Mouse (Mus musculus) hindbrain, embryonic 13.5 days (tissue): ENCODE measurements around the gene Zbtb20. TPM values are rescaled to one million over a fixed set of nuclear protein-coding genes. Genes with fewer than 3 reads are reported as not detected.
A peak's percentile ranks its signal among the peaks of the same experiment; 100 is the strongest.

ENCODE experiments used
- ATAC-seq: fragments of 200-750 bp; cut with Nextera tagmentation; 2 replicates; pipeline ENCODE4 v1.8.0; 2017; ENCODE audit warnings: moderate TSS enrichment; ENCODE audit not compliant: low FRiP score
- H3K27ac ChIP-seq: fragments of 300-500 bp; sonication (generic); 2 replicates; pipeline ENCODE4 v1.5.1; 2015; ENCODE audit warnings: inconsistent platforms, mild to moderate bottlenecking, moderate library complexity
- H3K27me3 ChIP-seq: fragments of 300-500 bp; sonication (generic); 2 replicates; pipeline ENCODE4 v1.6.1; 2015; ENCODE audit warnings: mild to moderate bottlenecking, inconsistent platforms
- H3K36me3 ChIP-seq: fragments of 300-500 bp; sonication (generic); 2 replicates; pipeline ENCODE4 v1.6.1; 2015; ENCODE audit warnings: mild to moderate bottlenecking, inconsistent platforms
- H3K4me1 ChIP-seq: fragments of 300-500 bp; sonication (generic); replicated peaks from 2 replicates; pipeline ENCODE4 v1.6.1; 2015; ENCODE audit warnings: inconsistent platforms
- H3K4me2 ChIP-seq: fragments of 300-500 bp; sonication (generic); 2 replicates; pipeline ENCODE4 v1.6.1; 2015; ENCODE audit warnings: inconsistent platforms, mild to moderate bottlenecking, moderate library complexity
- H3K4me3 ChIP-seq: fragments of 300-500 bp; sonication (generic); 2 replicates; pipeline ENCODE4 v1.5.1; 2015; ENCODE audit warnings: mild to moderate bottlenecking, inconsistent platforms
- H3K9ac ChIP-seq: fragments of 300-500 bp; sonication (generic); 2 replicates; pipeline ENCODE4 v1.6.1; 2015; ENCODE audit warnings: mild to moderate bottlenecking, inconsistent platforms
- H3K9me3 ChIP-seq: fragments of 300-500 bp; sonication (generic); 2 replicates; pipeline ENCODE4 v1.6.1; 2016; ENCODE audit warnings: inconsistent platforms
- WGBS: fragments of 180-500 bp; shearing (Covaris S2); methylation state at CpG from one replicate; pipeline ENCODE4 v1.1.7; 2015; 5-methylcytosine and 5-hydroxymethylcytosine counted together
- polyA plus RNA-seq: library from polyadenylated mRNA; unstranded; fragments of >200 nt; fragmentation: Nextera tagmentation; extraction: Ambion mirVana; gene quantifications from 2 replicates; pipeline ENCODE4 v1.2.1, GENCODE M21; 2015

Gene Zbtb20
- polyA plus RNA-seq, 1 experiment from 2014 or later, result 65.7 TPM

DNA sequence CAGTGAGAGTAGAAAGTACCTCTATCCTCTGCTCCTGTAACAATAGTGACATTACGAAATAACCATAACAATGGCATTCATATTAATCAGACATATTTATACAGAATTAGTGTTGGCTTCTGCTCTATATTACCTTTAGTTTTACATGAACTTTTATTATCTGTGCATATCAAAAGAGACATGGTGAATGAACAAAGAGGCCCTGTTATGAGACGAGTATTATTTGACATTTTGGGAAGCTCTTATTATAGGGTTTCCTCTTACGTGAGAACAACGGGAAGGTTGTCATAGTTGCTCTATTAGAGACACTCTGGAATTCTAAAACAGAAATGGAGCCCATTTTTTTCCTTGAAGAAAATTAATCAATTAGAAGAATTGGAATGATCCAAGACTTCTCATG lies 161.6 kb downstream of the Zbtb20 start:
- Histone ChIP-seq H3K9me3 (no peaks in the 10 kb centered on the region), H3K4me2 (no peak overlapping the region), H3K9ac (no peak overlapping the region), H3K4me1 (no peaks in the 10 kb centered on the region), H3K36me3 (no peaks in the 10 kb centered on the region), H3K27me3 (no peaks in the 10 kb centered on the region), H3K27ac (no peak overlapping the region), H3K4me3 (no peak overlapping the region)
- 78% methylated on average over 4 of the region's 4 CpGs for WGBS
- no peak for ATAC-seq

DNA sequence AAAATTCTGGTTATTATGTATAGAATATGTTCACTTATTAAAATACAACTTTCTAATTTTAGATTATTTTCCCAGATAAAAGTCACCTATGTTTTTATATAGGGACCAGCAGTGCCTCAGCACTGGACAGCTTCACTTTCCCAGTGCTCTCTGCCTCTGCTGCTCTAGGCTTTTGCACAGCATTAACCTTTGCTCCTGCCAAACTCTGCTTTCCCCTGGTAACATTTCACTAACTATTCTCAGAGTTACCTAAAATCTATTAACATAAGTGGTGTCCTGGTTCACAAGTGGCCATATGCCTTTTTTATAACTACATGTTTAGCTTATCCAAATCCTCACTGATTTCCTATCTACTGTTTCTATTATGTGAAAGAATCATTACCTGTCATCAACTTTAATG lies 169.9 kb downstream of the Zbtb20 start:
- no peak overlapping the region for H3K27ac ChIP-seq
- no peaks in the 10 kb centered on the region for H3K9me3 ChIP-seq
- no peaks in the 10 kb centered on the region for H3K27me3 ChIP-seq
- H3K4me1 ChIP-seq, result no peaks in the 10 kb centered on the region
- no peak overlapping the region for H3K4me2 ChIP-seq
- no peaks in the 10 kb centered on the region for H3K36me3 ChIP-seq
- no peak overlapping the region for H3K4me3 ChIP-seq
- no peak overlapping the region for H3K9ac ChIP-seq
- no peak for ATAC-seq

DNA sequence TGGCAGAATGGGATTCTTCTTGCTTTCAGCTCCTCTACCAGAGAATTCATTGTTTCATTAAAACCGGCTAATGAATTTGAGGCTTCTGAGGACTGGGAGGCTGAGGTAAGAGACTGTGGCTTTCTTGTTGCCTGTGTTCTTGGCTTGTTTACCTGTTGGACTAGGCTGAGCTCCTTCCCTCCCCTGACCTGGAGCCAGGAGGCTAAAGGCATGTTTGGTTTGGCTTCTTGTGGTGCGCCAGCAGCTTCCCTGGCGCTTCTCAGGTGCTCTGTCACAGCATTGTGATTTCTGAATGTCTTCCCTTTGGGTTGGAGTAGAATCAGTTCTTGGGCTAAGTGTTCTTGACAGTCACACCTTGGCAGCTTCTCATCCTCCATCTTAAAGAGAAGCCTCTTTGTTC lies 171.0 kb downstream of the Zbtb20 start:
- no peak for ATAC-seq
- H3K27me3 ChIP-seq, result no peaks in the 10 kb centered on the region
- 92% methylated on average over 3 of the region's 3 CpGs for WGBS

DNA sequence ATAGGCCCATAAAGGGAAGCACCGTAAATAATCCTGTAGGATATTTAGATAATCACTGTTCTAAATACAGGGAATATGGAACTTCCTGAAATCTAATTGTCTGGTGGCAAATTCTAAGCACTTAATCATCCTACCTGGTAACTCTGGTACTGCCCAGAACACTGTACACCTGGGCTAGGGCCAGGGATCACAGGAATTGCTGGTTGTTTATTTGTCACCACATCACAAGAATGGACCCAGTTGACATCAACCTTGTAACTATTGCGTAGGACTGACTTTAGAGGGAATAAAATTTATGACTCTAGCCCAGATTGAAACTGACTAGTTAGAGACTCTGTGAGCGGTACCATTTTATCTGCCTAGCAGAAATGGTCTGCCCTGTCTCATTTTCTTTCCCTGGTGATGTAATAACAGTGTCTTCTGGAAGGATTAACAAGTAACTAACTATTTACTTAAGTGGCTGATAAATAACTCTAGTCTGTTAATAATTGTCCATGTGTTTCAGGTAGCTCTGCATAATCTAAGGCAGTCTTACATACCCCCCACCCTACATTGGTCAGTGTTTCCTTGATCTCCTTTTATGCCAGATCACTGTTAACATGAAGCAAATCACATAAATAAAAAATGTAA lies 194.1 kb downstream of the Zbtb20 start:
- Histone ChIP-seq H3K4me2 (no peak overlapping the region), H3K4me3 (no peak overlapping the region), H3K36me3 (no peaks in the 10 kb centered on the region), H3K9me3 (no peaks in the 10 kb centered on the region), H3K27ac (no peak overlapping the region), H3K9ac (no peak overlapping the region), H3K4me1 (no peaks in the 10 kb centered on the region; the same call in 1 of the 2 replicates), H3K27me3 (no peaks in the 10 kb centered on the region)
- ATAC-seq, result no peak
- WGBS, result 94% methylated on average over 3 of the region's 3 CpGs

More for the DNA sequence above, 171.0 kb downstream of the Zbtb20 start:
- no peak overlapping the region for H3K4me2 ChIP-seq
- no peaks in the 10 kb centered on the region for H3K36me3 ChIP-seq
- no peaks in the 10 kb centered on the region for H3K9me3 ChIP-seq
- no peaks in the 10 kb centered on the region for H3K4me1 ChIP-seq
- no peak overlapping the region for H3K9ac ChIP-seq
- no peak overlapping the region for H3K27ac ChIP-seq
- H3K4me3 ChIP-seq, result no peak overlapping the region

DNA sequence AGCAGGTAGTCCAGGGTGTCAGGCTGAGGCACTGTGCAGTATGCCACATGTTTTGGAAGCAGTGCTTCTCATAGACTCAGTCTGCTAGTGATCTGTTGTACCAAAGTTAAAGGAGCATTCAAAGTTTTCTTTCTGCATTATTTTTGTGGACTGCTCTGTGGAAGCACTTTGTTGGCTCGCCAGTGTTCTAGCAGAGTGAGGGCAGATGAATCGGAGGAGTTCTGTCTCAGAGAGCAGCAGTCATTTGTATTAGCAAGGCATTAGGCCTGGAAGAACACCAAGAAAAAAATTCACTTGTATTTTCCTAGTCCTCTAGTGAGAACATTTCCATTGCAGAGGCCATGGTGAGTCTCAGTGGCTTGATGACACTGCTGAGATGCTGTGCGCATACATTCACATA lies 196.2 kb downstream of the Zbtb20 start:
- Histone ChIP-seq H3K4me3 (no peak overlapping the region), H3K27ac (no peak overlapping the region), H3K9me3 (no peaks in the 10 kb centered on the region), H3K9ac (no peak overlapping the region), H3K27me3 (no peaks in the 10 kb centered on the region), H3K4me2 (no peak overlapping the region), H3K36me3 (no peaks in the 10 kb centered on the region), H3K4me1 (no peaks in the 10 kb centered on the region; the same call in 1 of the 2 replicates)
- no peak for ATAC-seq
- 84% methylated on average over 3 of the region's 3 CpGs for WGBS

DNA sequence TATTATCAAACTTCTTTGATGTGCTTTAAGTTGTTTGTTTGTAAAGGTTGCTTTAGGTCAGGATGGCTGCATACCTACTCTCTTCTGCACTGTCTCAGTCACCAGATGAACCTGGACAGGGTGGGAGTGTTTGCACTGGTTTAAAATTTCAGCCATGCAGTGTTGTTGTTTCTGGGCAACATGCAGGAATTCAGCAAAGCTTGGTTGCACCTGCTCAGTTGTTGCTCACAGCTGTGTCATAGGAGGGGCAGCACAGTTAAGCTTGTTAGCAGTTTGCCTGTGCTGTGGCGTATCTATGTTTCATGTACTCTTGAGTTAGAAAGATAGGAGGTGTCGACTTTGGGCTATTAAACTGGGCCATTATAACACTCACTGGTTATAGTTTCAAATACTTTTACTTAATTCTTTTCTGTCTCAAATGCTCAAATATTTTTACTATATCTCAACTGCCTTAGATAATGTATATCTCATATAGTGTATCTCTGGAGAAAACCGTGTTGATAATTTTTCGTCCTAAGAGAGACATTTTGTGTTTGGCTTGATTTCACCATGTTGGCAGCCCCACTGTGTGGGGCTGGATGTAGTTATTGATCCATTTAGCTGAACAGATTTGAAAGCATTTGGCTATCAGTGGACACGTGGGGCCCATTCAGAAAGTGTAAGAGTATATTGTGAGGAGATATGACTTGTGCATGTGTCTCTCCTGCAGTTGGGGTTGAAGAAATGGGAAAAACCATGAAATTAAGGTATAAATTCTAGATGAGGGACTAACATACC lies 197.3 kb downstream of the Zbtb20 start:
- WGBS, result 84% methylated on average over 5 of the region's 5 CpGs
- Histone ChIP-seq H3K4me2 (no peak overlapping the region), H3K27ac (no peak overlapping the region), H3K27me3 (no peaks in the 10 kb centered on the region), H3K9me3 (no peaks in the 10 kb centered on the region), H3K9ac (no peak overlapping the region), H3K4me1 (no peaks in the 10 kb centered on the region; the same call in 1 of the 2 replicates), H3K36me3 (no peaks in the 10 kb centered on the region), H3K4me3 (no peak overlapping the region)
- ATAC-seq, result no peak

DNA sequence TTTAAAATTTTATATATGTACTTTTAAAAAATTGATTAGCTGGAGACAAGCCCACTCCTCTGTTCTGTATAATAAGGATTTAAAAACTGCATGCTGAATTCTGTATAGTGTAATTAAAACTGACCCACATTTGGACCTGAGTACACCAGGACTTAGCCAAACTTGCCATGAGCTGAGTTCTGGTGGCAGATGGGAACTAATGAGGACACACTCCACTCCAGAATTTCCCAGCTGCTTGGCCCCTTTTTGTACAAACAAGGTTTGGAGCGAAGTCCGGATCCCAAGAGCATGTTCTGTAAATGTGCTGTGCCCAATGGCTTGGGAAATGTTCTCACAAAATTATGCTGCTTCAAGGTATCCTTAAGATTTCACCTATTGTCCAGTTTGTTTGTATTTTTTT lies 204.7 kb downstream of the Zbtb20 start:
- Histone ChIP-seq H3K4me2 (no peak overlapping the region), H3K36me3 (no peaks in the 10 kb centered on the region), H3K9me3 (no peaks in the 10 kb centered on the region), H3K27ac (no peak overlapping the region), H3K4me1 (peaks cover 10% of the 10 kb centered on the region; the same call in 1 of the 2 replicates), H3K4me3 (no peak overlapping the region), H3K9ac (no peak overlapping the region), H3K27me3 (no peaks in the 10 kb centered on the region)
- 79% methylated on average over 2 of the region's 2 CpGs for WGBS
- ATAC-seq, result no peak

DNA sequence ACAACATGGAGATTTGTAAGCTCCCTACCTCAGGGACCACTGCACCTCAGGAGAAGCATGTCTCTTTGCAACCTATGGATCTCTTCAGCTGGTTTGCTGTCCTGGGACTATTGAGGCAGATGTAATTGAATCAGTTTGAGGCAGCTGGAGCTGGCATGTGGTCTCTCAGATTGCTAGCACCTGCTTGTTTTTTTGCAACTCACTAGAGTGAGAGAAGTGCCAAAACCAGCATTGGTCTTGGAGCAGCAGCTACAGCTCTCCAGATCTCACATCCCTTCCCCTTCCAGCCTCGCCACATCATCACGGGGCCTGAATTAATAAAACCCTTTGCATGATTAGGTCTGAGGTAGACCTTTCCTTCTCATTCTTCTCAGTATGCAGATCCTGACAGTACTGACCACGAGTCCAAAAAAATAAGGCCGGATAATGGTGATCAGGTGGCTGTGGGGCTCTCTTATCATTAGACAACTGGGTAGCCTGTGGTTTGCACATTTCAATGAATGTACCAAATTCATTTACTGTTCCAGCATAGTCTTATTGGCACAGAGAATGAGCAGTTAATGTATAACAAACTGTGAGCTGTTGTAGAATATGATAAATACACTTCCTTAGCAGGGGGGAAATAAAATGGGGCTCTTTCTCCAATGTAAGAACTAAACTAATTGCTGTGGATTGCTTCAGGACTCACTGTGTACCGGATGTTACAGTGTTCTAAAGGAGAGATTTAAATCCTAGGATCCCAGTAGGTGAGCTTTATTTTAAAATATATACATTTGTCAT lies 205.4 kb downstream of the Zbtb20 start:
- 78% methylated on average over 5 of the region's 5 CpGs for WGBS
- Histone ChIP-seq H3K27me3 (no peaks in the 10 kb centered on the region), H3K4me3 (no peak overlapping the region), H3K4me2 (no peak overlapping the region), H3K9ac (no peak overlapping the region), H3K27ac (no peak overlapping the region), H3K4me1 (peaks cover 10% of the 10 kb centered on the region; the same call in 1 of the 2 replicates), H3K36me3 (no peaks in the 10 kb centered on the region), H3K9me3 (no peaks in the 10 kb centered on the region)
- 0 out of 2 replicates have a peak, but pooled peaks have one; percentile 32 for ATAC-seq

DNA sequence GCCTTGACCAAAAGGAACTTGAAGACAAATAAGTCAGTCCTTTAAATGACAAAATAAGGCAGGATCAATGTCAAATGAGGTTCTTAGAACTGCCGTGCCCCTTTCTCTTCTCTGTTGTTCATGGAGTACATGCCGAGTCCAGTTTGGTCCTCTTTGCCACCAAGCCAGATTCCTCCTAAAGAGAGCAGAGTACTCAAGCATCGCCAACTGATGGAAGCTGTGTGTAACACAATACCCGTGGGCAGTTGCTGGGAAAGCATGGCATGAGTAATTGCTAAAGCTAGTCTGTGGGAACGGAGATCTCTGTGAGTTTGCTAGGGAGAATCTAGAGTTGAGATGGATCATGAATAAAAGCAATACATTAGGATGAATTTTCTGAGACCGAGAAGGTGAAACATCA lies 206.3 kb downstream of the Zbtb20 start:
- Histone ChIP-seq H3K27ac (no peak overlapping the region), H3K9ac (no peak overlapping the region), H3K4me3 (no peak overlapping the region), H3K4me1 (peaks cover 10% of the 10 kb centered on the region; the same call in 1 of the 2 replicates), H3K27me3 (no peaks in the 10 kb centered on the region), H3K36me3 (no peaks in the 10 kb centered on the region), H3K9me3 (no peaks in the 10 kb centered on the region), H3K4me2 (no peak overlapping the region)
- 68% methylated on average over 6 of the region's 6 CpGs for WGBS
- ATAC-seq, result no peak

DNA sequence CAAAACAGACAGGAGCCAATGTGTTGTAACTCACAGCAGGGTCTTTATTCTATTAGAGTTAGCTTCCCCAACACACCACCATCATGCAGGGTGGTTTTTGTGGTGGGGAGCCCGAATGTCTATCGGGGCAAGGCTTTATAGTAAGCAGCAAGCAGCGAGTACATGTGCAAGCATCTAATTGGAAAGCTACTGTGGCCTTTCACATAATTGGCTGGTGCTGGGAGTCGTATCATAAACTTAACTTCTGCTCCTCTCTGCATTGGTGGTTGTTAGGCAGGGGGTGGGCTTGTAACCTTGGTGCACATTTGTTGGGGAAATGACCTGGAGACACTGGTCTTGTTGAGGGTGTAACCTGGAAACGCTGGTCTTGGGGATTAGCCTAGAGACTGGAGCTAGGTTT lies 207.1 kb downstream of the Zbtb20 start:
- H3K4me3 ChIP-seq, result no peak overlapping the region
- WGBS, result 80% methylated on average over 5 of the region's 5 CpGs
- H3K27ac ChIP-seq, result no peak overlapping the region
- no peak overlapping the region for H3K4me2 ChIP-seq
- ATAC-seq, result no peak
- H3K36me3 ChIP-seq, result no peaks in the 10 kb centered on the region
- H3K9ac ChIP-seq, result no peak overlapping the region
- no peaks in the 10 kb centered on the region for H3K27me3 ChIP-seq
- H3K9me3 ChIP-seq, result no peaks in the 10 kb centered on the region
- peaks cover 10% of the 10 kb centered on the region; the same call in 1 of the 2 replicates for H3K4me1 ChIP-seq

DNA sequence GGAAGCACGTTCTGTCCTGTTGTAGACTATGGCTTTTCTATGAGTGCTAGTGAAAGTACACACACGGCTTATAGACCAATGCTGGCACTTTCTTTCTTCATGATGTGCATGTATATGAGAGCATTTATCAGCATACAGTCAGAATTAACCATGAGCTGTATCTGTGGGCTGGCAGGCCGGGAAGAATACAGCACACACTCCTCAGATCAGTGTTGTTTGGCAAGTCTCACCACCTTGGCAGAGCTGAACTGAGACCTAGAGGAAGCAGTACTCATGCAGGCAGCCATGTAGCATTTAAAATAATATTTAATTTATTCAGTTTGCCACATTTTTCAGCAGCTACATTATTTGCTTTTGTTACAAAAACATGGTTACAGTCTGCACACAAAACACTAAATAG lies 214.5 kb downstream of the Zbtb20 start:
- H3K9me3 ChIP-seq, result no peaks in the 10 kb centered on the region
- no peak overlapping the region for H3K27ac ChIP-seq
- no peak overlapping the region for H3K4me3 ChIP-seq
- H3K4me2 ChIP-seq, result no peak overlapping the region
- H3K9ac ChIP-seq, result no peak overlapping the region
- H3K36me3 ChIP-seq, result no peaks in the 10 kb centered on the region
- no peaks in the 10 kb centered on the region for H3K4me1 ChIP-seq
- 85% methylated on average over 3 of the region's 3 CpGs for WGBS
- no peaks in the 10 kb centered on the region for H3K27me3 ChIP-seq
- ATAC-seq, result no peak

DNA sequence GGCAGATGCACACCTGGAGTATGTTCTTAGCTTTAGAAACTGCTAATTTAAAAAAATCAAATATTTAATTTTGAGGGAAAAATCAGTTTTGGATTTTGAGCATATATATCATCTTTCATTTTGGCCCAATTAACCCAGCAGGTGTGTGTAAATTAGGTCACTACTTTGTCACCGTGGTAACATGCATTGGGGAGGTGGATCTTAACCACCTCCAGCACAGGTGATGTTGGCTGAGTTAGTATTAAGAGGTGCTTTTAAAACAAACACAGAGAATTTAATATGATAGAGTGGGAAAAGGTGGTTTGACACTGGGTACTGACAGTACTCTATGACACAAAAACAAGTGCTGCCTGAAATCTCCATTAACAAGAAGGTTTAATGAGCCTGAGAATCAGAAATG lies 218.5 kb downstream of the Zbtb20 start:
- Histone ChIP-seq H3K27me3 (no peaks in the 10 kb centered on the region), H3K27ac (no peak overlapping the region), H3K4me1 (0 out of 2 replicates have a peak, but pooled peaks cover 3% of the 10 kb centered on the region), H3K36me3 (no peaks in the 10 kb centered on the region), H3K4me3 (no peak overlapping the region), H3K9ac (no peak overlapping the region), H3K4me2 (no peak overlapping the region), H3K9me3 (no peaks in the 10 kb centered on the region)
- no peak for ATAC-seq
- 93% methylated on average over 1 of the region's 1 CpGs for WGBS
